Mouse (Mus musculus): Measurements from ENCODE around the gene Hscb.

Gene Hscb

DNA sequence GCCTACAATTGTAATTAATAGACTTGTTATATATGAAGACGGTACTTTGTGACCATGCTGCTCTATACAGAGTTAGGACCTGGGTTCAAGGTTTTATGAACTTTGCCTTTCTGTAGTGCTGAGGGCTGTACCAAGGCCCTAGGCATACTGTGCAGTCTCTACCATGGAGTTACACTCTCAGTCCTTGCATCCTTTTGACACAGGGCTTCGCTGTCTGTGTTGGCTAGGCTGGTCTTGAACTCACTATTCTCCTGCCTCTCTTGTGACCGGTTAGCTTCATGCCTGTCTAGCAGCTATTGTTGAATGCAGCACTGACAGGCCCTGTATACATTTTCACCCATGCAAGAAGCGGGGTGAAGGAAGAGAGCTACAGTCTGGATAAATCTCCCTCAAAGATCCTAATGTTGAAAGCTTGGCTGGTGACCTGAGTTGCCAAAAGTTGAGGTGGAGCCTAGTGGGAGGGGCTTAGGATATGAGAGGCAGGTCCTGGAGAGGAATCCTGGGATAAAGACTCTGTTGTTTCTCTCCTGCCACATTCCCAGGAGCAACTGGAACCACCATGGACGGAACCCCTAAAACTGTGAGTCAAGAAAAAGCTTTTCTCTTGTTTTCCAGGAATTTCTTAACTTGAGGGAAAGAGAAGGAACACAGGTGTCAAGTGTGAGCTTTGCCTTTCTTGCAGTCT lies 8.4 kb downstream of the Hscb start:
- no peak for DNase-seq (ENCODE audit: low spot score)

DNA sequence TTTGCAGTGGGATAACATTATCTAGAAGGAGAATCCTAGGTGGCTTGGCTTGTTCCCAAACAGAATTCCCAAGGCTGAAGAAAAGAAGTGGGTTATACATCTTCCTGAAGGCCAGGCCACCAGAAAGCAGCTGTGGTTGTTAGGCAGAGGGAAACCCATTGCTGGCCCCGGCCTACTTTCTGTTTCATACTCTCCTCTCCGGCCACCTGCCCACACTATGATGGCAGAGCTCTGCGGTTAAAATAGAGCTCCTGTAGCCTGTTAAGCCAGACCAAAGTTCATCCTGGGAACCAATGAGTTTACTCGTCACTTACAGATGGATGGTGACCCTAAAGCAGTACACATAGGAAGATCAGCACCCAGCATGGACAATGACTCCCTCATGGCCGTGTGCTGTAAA lies 12.0 kb downstream of the Hscb start:
- DNase-seq (ENCODE audit: low spot score) = no peak

DNA sequence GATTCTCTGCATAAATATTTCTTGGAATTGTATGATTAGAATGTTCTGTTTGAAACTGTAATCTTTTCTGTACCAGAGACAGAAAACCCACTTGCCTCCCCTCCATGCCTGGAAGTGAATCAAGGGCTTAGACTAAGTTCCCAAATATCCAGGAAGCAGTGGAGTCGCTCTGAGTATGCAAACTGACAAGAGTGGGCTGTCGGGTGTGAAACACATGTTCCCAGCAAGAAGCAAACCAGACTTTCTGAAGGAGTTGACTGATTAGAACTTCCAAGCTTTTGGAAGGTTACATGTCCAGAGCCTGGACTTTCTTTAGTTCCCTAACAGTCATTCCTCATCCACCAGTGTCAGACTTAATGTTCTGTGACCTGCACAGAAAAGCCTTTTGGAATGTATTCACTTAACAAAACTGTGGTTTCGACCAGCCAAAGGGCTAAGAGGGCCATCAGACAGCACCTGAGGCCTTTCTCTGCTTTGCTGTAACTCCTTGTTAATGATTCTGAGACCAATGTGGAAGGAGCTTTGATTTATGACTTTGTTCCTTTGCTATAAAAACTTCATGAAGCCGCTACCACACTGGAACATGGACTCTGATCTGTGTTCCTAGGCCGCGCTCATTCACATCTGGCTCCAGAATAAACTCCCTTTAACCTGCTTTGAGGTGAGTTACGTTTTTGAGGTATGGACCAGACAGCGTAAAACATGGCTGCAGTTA lies 12.6 kb downstream of the Hscb start:
- no peak for DNase-seq (ENCODE audit: low spot score)

DNA sequence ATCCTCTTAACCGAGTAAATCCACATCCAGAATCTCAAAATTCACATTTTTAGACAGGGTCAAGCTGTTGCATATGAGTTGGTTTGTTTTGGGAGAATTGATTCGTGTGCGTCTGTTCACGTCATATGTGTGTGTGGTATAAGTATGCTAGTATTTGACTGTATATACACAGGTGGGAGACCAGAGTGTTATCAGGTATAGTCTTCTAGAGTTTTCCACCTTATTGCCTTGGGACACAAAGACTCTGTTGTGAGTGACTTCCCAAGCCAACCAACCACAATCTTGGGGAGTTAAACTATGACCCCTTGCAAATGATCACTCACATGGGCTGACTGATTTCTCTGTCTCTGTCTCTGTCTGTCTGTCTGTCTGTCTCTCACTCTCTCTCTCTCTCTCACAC lies 15.2 kb downstream of the Hscb start:
- DNase-seq (ENCODE audit: low spot score) = no peak

DNA sequence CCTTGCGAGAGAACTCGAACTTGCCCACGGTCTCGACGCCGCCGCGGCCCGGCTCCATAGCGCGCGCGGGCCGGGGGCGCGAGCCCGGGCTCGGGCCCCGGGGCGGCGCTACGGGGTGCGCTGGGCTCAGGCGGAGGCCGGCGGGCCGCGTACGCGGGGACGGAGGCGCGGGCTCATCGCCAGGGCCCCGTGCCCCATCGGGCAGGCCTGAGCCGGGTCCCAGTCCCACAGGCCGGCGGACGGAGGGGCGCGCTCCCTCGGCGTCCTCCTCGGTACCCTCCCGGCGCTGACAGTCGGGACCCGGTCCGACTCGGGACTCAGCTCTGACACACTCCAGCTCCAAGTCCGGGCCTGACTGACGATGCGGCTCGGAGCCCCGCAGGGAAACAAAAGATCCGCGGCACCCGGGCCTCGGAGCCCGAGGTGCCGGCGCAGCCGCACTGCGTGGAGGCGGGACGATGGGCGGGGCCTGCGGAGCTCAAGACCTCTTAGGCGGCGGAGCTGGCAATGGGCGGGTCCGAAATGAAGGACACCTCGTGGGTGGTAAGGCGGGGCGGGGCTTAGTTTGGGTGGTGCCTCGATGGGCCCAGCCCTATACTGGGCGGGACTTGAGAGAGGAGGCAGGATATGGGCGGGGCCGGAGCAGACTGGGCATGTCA lies 29.8 kb downstream of the Hscb start, which contains the start of gene Ulk1:
Gene Ulk1 (minus strand): TSS at position 431 of the 659 bp plus-strand sequence.
- peak; percentile 99 for DNase-seq (ENCODE audit: low spot score)

DNA sequence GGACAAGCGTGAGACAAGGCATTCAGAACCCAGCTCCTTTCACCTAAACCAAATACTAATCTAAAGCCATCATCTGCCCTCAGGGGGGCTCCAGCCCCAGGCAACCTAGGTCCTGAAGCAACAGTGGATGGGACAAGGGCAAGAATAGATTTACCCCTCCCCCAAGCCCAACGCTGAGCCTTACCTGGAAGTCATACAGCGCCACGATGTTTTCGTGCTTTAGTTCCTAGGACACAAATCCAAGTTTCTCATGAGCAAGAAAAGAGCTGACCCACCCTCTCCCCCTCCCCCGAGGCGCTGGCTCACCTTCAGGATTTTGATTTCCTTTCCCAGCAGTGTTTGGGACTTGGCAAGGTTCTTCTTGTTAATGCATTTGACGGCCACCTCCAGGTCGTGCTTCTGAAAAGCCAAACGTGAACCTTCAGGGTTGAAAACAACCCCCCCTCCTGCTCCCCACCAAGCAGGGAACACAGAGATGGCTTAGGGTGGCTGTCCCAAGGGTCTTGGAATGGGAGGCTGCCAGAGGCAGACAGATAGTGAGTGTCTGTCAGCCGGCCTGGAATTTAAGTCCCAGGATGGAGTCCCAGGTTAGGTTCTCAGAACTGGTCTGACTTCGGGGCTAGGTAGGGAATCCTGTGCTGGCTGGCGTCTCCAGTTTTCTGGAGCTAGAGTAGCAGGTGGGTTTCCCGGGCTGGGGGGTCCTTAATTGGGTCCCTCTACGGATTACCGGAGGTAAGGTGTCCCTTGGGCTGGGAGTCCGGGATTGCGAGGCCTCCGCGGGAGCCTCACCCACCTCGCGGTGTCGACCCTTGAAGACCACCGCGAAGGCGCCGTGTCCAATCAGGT lies 30.5 kb downstream of the Hscb start:
- no peak for DNase-seq (ENCODE audit: low spot score)

DNA sequence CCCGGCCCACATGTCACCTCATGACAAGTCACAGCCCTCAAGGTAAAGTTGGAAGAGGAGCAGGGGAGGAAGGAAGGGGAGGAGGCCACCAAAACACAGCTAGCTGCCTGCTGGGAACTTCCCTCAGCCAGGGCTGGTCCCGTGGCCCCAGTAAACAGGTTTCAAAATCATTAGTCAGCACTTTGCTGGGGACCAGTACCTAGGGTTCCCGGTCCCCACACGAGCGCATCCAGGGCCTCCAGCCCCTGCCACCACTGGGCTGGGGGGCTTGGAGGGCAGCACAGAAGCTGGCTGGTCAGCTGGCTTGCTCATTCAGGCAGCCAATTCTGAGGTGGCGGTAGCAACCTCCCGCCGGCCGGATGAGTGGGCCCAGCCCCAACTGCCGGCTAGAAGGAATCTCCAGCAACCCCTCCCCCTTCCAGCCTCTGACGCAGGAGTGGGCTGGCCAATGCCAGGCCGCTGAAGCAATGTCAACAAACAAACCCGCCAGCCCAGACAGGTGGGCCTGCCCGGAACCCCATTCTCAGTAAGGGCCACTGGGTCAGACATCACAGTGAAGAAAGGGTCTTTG lies 31.4 kb downstream of the Hscb start:
- peak; percentile 80 for DNase-seq (ENCODE audit: low spot score)

DNA sequence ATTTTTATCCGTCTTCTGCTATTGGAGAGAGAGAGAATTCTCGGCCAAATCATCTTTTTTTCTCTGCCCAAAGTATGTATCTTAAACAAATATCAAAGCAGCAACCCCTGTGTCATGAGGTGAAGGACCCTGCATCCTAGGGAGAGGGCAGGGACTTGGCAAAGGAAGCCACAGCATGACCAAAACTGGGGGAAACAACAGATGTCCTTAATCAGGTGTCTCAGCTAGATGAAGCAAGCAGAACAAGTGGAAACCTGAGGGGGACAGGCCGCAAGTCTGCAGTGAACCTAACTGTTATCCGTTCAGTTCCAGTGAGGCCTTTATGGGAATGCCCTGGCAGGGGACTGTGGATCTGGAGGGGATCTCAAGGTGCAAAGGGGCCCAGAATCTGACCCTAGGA lies 32.1 kb downstream of the Hscb start:
- no peak for DNase-seq (ENCODE audit: low spot score)

DNA sequence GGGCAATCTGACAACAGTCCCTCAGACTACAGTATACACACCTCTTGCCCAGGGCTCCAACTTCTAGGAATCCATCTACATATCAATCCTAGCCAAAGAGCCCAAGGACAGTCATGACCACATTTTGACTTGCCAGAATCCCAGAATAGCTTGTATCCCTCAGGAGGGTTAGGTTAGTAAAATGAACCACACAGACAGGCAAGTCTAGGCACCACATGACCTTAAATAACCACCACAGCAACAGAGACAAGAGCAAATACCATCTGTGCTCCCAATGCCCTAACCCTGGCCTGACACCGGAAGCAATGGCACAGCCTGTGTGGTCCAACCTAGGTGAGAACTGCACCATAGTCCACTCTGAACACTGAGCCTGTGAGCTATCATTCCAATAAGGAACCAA lies 32.9 kb downstream of the Hscb start:
- DNase-seq (ENCODE audit: low spot score) = no peak

DNA sequence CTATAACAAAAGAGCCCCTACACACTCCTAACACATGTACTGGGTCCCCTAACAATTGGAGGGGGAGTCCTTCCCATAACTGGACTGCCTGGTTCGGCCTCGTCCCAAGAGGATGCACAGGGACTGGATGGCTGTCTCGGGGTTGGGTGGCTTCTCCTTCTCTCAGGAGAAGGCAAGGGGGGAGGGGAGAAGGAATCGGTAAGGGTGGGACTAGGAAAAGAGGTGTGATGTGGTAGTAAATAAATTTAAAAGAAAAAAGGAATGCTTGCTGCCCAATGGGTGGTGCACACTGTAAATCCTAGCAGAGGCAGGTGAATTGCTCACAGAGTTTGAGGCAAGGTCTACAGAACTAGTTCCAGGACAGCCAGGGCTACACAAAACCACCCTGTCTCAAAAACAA lies 33.4 kb downstream of the Hscb start:
- DNase-seq (ENCODE audit: low spot score) = no peak

DNA sequence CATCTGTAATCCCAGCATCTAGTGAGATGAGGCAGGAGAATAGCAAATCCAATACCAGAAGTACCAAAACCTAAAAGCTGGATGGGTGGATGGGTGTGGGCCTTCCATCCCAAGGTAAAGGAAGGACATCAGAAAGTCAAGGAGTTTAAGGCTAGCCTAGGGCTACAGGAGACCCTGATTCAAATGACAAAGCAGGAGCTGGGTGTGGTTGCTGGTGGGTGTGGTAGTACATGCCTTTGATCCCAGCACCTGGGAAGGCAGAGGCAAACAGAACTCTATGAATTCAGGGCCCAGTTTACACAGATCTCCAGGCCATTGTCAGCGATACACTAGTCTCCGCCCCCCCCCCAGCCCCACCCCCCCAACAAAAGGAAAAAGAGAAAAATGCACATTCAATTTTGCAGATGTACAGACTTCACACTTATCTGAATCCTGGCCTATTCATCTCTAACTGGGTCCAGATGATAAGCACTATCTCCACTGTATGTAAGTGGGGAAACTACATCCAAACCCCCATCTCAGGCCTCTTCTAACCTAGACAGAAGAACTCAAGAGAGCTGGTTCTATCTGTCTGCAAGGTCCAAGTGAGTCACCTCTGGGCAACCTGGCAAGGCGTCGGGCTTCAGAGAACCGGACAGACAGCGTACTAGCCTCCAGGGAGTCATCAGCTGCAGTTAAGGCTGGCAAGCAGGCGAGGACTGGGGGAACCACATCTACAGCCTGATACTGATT lies 35.4 kb downstream of the Hscb start:
- DNase-seq (ENCODE audit: low spot score) = no peak

DNA sequence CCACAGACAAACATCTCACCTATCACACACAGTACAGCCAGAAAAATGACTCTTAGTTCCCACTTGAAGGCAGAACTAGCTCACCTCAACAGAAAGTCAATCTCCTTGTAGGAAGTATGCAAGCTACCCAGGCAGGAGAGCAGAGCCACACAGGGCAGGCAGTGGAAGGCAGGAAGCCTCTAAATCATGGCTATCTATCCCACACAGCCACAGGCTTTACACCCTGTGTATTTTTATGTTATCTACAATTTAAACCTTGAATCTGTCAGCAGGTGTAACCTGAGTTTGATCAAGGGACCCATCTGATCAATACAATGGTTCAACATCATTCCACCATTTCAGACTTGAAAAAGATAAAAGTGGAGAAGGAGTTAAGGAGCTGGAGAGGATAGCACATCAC lies 36.8 kb downstream of the Hscb start:
- DNase-seq (ENCODE audit: low spot score) = no peak

DNA sequence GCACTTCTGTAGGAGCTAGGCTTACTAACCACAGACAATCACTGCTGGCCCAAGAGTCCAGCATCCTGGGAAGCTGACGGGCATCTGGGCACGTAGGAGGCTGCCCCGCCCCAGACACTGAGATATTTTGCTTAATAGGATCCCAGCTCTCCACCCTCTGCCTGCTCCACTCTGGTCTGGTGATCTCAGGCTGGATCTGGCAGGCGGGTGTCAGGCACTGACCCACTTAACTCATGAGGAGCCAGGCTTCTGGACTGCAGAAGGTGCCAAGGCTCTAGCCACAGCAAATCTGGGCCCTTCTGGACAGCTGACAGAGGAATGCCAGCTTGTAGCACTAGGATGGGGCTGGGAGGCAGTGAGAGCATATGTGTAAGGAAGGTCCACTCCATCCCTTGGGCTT lies 37.4 kb downstream of the Hscb start:
- no peak for DNase-seq (ENCODE audit: low spot score)

DNA sequence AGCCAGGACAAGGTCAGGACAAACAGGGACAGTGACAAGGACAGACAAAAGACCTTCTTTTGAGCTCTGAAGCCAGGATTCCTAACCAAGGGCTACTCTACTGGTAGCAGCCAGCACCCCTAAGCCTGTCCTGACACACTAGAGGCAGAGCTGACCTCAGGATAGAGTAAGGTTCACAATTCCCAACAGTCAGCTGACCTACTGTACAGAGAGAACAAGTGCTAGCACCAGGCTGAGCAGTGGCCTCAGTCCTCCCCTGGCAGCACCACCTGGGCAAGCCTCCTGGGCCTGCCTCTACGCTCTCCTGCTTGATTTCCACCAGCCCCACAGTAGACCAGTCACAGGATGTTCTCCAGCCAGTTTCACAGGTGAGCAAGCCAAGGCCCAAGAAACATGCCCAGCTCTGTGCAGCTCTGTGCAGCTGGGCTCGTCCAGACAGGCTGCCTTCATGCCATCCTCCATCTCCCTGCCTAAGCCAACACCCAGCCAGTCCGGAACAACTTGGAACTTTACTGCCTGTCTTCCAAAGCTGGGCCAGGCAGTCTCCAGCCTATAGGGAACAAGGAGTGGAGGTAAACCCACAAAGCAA lies 38.4 kb downstream of the Hscb start:
- no peak for DNase-seq (ENCODE audit: low spot score)

DNA sequence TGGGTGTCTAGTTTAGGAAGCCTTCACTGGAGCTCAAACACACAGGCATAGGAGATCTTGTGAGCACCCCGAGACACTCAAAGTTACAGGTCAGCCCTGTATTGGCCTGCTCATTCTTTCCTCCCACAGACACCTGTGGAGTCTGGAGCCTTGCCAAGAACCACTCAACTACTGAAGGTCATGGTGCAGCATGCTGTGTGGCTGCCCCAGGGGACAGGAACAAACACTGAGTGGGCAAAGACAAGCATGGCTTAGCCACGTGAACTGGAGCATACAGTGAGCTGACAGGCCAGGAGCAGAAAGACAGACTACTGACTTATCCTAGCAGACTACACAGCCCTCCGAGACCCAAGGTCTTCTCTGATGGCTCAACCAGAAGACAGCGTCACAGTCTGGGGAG lies 41.9 kb downstream of the Hscb start:
- peak; percentile 46 for DNase-seq (ENCODE audit: low spot score)

DNA sequence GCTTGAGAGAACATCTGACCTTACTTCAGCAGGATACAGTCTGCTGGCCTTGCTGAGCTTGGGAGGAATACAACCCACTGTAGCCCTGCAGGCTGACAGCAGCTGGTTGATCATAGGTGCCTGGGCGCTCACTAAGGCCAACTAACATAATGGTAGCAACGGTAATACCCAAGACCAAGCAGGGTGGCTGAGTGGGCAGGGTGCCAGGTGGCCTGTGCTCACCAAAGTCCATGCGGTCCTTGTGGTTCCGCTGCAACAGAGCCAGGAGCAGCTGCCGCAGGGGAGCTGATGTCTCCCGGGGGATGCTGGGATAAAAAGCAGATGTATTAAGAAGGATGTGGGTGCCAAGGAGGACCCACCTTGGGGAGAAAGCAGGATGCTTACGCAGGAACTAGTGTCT lies 45.2 kb downstream of the Hscb start:
- DNase-seq (ENCODE audit: low spot score) = no peak

DNA sequence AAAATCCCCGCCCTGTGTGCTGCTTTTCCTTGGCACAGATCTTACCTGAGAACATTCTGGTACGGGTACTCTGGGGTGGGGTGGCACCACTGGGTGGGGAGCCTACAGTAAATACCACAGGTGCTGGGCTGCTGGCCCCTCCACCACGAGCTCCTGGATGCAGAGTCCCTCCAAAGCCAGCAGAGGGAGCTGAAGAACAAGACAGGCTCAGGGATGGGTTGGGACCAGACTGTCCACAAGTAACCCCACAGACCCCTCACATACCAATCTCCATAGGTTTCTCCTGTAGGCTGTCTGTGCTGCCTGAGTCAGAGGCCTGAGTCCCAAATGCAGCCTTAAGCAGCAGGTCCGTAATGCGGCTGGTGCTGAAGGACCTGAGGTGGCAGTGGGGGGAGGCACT lies 50.9 kb downstream of the Hscb start:
- no peak for DNase-seq (ENCODE audit: low spot score)

DNA sequence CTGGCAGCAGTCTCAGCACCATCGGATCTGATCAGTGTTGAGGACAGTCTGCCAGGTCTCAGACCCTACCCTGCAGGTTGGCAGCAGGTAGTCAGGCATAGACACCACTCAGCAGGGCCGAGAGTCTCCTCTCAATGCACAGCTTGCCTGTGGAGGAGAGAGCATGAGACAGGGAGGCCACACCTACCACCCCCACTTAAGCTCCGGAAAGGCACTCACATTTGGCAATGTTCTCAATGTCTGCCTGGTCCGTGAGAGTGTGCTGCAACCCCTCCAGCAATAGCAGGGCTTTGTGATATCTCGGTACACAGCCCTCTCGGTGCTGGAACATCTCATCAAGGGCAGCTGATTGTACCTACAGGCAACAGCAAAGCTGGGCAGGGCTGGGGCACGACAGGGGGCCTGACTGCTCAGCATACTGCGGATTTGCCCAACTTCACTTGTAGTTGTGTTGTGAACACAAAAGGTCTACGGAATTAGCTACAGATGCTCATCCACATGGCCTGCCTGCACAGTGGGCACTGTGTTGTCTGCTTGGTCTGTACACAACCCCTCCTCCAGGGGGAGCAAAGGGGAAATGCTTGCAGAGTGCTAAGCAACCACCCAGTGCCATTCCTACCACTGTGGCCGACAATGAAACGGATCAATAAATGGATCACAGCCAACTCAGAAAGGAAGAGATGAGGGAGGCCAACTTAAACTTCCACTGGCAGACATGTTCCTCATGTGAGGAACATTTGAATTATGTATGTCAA lies 53.3 kb downstream of the Hscb start:
- no peak for DNase-seq (ENCODE audit: low spot score)

DNA sequence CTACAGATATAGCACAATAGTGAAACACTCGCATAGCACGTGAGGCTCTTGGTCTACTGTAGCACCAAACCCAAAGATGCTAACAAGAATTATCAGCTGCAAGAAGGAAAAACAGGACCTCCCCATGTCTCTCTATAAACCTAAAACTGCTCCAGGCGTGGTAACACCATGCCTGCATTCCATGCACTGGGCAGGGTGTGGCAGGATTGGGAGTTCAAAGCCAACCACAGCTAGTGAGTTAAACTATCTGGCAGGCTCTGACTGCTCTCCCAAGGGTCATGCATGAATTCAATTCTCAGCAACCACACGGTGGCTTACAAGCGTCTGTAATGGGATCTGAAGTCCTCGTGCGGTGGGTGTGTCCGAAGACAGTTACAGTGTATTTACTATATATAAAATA lies 56.4 kb downstream of the Hscb start:
- no peak for DNase-seq (ENCODE audit: low spot score)

DNA sequence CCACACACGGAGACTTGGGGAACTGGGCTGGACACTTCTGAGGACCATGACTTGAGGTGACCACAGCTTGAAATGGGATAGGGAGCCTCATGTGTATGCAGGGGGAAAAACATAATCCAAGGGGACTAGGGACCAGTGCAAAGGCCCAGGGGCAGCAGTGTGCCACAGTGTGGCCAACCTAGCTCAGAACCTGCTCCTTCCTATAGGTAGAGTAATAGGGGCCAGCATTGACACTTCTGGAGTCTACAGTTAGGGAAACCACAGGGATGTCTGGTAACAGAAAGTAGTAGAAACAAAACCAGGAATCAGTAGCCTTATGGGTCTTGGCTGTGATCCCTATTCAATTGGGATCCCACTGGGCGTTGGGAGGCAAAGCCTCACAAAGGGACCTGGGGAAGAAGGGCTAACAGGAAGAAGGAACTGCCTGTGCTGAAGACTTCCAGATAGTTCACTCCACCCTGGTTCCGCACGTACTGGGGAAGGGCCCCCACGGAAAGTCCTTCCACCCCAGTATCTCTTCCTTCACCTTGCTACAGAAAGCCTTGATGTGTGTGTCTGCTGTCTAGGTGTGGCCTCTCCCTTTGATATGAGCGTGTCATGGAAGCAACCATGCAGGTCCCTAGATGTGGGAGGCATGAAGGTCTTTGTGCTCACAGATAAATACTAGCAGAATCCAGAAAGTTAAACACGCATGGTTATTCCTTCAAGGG lies 57.9 kb downstream of the Hscb start:
- no peak for DNase-seq (ENCODE audit: low spot score)
